9 mouse cellular contexts compared by ENCODE assay signal in genomic region chr19:31342150-31342549, GRCm38 (mm10).
DNase-seq lines count a peak whose midpoint lies in the region; ATAC-seq lines count a peak whose summit lies in the region.
"Had no signal": no experiment of that assay in that cellular context is flagged by ENCODE, and none has a peak within 500 bp of the region (broad histone marks: within the 10 kb centered on the region; RNA-seq: fewer than 3 reads in every experiment).

No protein-coding gene starts in this region.

- DNase-seq in gastrocnemius, adult 18-20 months (ENCODE audit: low spot score) = peak; percentile 46
- DNase-seq in gastrocnemius, postnatal 25 days = no peak
- peak; percentile 61 for DNase-seq in urinary bladder, postnatal 14 days (ENCODE audit: low spot score)
- DNase-seq in urinary bladder, postnatal 10 days (ENCODE audit: low spot score) = no peak
- DNase-seq in cerebellum, postnatal 25 days = peak; percentile 22 to 70
- DNase-seq in lung, postnatal 4 days = peak; percentile 38 to 52
- peak; percentile 20 to 64 for DNase-seq in spleen, postnatal 4 days (ENCODE audit: low spot score in 2 of 2)

- H3K4me2 ChIP-seq in hindbrain, embryonic 15.5 days = no peak overlapping the region
- H3K4me2 ChIP-seq: limb, embryonic 12.5 days had no signal

- peak; percentile 75; the same call in 1 of the 2 replicates for ATAC-seq in hindbrain, embryonic 15.5 days (ENCODE audit: low FRiP score, low read depth)

- H3K36me3 ChIP-seq in hindbrain, embryonic 15.5 days = no peaks in the 10 kb centered on the region
- H3K36me3 ChIP-seq: limb, embryonic 12.5 days had no signal

- 0 out of 2 replicates have a peak, but pooled peaks cover 8% of the 10 kb centered on the region for H3K4me1 ChIP-seq in hindbrain, embryonic 15.5 days (replicated peaks)

- H3K27me3 ChIP-seq in hindbrain, embryonic 15.5 days = no peaks in the 10 kb centered on the region
- H3K27me3 ChIP-seq: limb, embryonic 12.5 days had no signal

- 29% methylated on average over 4 of the region's 4 CpGs for WGBS in hindbrain, embryonic 15.5 days

- no peaks in the 10 kb centered on the region for H3K9me3 ChIP-seq in hindbrain, embryonic 15.5 days
- H3K9me3 ChIP-seq: limb, embryonic 12.5 days had no signal

- no peak overlapping the region for H3K27ac ChIP-seq in hindbrain, embryonic 15.5 days (replicated peaks)
- H3K27ac ChIP-seq: limb, embryonic 12.5 days had no signal

- H3K4me3 ChIP-seq in hindbrain, embryonic 15.5 days = no peak overlapping the region
- H3K4me3 ChIP-seq: limb, embryonic 12.5 days had no signal

- H3K9ac ChIP-seq in hindbrain, embryonic 15.5 days = no peak overlapping the region
- H3K9ac ChIP-seq: limb, embryonic 12.5 days had no signal

Comparison
In these comparisons a context has a peak if more than half of its experiments do, and no peak if none do; other contexts are left out.
1. DNase-seq: peak in gastrocnemius, adult 18-20 months (single experiment), urinary bladder, postnatal 14 days (single experiment), cerebellum, postnatal 25 days (2 of 2), lung, postnatal 4 days (2 of 2) and spleen, postnatal 4 days (2 of 2); none in gastrocnemius, postnatal 25 days (single experiment) and urinary bladder, postnatal 10 days (single experiment).